Mouse (Mus musculus) left cerebral cortex, adult 8-10 months (tissue): Measurements from ENCODE around the gene Rai1. TPM values are rescaled to one million over a fixed set of nuclear protein-coding genes. Genes with fewer than 3 reads are reported as not detected.
A peak's percentile ranks its signal among the peaks of the same experiment; 100 is the strongest.

ENCODE experiments used
- DNase-seq, 2 experiments: peaks; one replicate each; pipeline ENCODE4 v3.0.0; 2022; ENCODE audit warnings: low spot score in 2 of 2
- total RNA-seq, 4 experiments: library from RNA; stranded (reverse); gene quantifications; 2 replicates each; pipeline ENCODE4 v1.2.4; 2022

The Rai1 gene
- total RNA-seq: 10 to 100 TPM; 69.5 to 78.3 (median 71.5) TPM

GRCm38 (mm10) chr11:60104810-60105592, at the start of gene Rai1:
Gene Rai1, plus strand, starts transcription at chr11:60105013.
- DNase-seq: peak; percentile 81 to 90

- no peak for DNase-seq
Measured at GRCm38 (mm10) chr11:60056520-60056919, 48.3 kb upstream of the Rai1 start.

- DNase-seq: peak in 1 of 2 experiments; percentile 52
Measured at GRCm38 (mm10) chr11:60057987-60058386, 46.8 kb upstream of the Rai1 start.

DNA sequence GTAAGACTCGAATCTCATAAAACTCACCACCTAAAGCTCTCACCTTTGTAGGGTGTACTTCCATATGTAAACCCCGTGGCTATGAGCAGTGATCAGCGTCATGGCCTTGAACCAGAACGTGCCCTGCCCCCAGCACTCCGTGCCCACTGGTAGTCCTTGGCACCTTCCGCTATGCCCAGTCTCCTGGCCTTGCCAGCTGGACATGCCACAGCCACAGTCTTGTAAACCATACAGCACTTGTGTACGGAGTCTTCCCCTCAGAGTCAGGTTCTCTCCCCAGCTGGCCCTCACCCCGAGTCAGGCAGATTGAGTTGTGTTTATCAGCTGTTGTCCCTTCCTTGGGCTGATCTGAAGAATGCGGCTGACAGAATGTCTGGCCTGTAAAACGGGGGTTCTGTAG, 46.4 kb upstream of the Rai1 start:
- no peak for DNase-seq

- DNase-seq: no peak
Measured at GRCm38 (mm10) chr11:60060026-60060425, 44.8 kb upstream of the Rai1 start.

- no peak for DNase-seq
Measured at GRCm38 (mm10) chr11:60061504-60062006, 43.3 kb upstream of the Rai1 start.

GRCm38 (mm10) chr11:60065267-60065666, 39.5 kb upstream of the Rai1 start:
- no peak for DNase-seq

DNA sequence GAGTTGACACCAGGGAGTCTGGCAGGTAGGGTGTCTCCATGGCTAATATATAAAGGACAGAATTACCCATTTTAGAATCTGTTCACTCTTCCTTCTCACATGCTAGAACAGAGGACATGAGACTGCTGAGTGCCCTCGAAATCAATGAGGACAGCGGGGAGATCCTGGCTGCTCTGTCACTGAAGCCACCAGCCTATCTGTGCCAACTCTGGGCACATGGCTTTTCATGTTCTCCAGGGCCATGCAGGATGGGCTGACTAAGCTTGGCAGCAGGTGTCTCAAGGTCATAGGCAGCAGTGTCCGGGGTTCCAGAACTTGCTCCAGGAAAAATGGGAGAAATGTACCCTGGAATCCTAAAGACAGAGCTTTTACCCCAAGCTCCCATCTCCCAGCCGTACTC, 37.2 kb upstream of the Rai1 start:
- no peak for DNase-seq

GRCm38 (mm10) chr11:60068631-60069030, 36.2 kb upstream of the Rai1 start:
- DNase-seq: no peak

GRCm38 (mm10) chr11:60070599-60070998, 34.2 kb upstream of the Rai1 start:
- no peak for DNase-seq

GRCm38 (mm10) chr11:60071221-60071620, 33.6 kb upstream of the Rai1 start:
- DNase-seq: no peak

DNA sequence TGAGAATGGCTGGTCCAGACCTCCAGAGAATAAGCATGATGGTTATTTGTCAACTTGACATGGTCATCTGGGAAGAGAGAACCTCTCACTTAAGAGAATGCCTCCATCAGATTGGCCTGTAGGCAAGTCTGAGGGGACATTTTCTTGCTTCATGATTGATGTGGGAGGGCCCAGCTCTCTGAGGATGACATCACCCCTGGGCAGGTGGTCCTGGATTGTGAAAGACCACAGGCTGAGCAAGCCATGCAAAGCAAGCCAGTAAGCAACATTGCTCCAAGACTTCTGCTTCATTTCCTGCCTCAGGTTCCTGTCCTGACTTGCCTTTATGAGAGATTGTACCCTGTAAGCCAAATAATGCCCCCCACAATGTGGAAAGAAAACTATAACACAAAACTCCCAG, 31.7 kb upstream of the Rai1 start:
- DNase-seq: no peak

DNA sequence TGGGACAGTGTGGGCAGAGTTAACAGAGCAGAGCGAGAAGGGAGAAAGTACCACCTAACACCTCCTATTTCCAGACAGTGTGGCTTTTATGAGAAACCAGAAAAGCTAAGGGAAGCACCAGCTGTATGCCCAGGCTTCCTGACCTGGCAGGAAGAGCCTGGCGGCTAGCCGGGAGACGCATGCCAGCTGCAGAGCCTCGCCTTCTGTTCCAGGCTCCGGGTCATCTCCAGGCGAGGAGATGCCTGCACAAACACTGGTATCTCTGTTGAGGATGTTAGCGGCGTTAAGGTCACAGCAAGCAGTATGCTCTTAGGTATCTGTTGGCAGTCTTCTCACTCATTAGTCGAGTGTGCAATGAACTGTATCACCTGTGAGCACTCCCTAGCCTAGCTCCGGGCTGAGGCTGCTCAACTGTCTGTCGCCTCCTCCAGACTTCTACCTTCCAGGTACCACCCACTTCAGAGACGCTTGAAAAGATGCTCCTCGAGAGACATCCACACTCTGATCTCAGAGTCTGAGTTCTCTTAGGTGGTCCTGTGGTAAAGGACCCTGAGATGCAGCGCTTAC, 30.8 kb upstream of the Rai1 start:
- DNase-seq: no peak

DNA sequence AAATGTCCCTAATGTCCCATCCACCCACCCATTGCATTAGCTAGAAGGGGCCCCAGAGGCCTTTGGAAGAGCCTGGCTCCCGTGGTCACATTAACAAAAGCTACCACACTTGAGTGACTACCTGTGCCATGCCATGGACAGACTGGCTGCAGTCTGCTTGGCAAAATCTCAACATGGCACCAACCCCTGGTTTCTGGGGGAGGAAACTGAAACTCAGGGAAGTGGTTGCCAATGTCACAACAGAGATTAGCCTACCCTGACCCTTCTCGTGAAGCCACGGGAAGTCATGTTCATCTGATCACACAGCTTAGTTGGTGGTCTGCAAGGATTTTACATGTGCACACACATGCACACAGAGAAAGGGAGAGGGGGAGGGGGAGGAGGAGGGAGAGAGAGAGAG, 28.6 kb upstream of the Rai1 start:
- no peak for DNase-seq

DNA sequence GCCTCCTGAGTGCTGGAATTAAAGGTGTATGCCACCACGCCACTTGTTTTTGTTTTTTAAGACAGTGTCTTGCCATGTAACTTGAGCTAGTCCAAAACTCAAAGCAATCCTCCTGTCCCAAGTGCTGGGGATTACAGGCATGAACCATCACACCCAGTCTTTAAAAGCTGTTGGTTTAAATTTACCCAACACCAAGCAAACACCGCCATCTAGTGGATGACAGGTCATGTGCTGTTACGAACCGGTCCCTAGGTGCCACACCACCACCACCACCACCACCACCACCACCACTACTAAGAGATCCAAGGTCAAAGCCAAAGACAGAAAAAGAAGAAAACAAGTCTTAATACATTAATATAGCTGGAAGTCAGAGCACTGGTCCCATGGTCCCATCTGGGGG, 28.0 kb upstream of the Rai1 start:
- peak in 1 of 2 experiments; percentile 46 for DNase-seq

DNA sequence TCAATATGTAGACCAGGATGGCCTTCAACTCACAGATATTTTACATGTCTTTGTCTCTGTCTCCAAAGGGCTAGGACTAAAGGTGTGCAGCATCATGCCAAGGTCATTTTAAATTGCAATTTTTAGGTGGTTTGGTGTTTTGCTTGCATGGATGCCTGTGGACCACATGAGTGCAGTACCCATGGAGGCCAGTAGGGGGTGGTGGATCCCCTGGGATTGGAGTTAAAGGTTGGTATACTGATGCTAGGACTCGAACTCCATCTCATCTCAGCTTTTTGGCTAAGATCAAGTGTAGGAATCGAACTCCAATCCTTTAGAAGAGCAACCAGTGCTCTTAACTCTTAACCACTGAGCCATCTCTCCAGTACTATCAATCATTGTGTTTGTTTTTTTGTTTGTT, 20.2 kb upstream of the Rai1 start:
- DNase-seq: no peak

- no peak for DNase-seq
Measured at GRCm38 (mm10) chr11:60086676-60087075, 18.1 kb upstream of the Rai1 start.

GRCm38 (mm10) chr11:60088947-60089346, 15.9 kb upstream of the Rai1 start:
- peak in 1 of 2 experiments; percentile 73 for DNase-seq

DNA sequence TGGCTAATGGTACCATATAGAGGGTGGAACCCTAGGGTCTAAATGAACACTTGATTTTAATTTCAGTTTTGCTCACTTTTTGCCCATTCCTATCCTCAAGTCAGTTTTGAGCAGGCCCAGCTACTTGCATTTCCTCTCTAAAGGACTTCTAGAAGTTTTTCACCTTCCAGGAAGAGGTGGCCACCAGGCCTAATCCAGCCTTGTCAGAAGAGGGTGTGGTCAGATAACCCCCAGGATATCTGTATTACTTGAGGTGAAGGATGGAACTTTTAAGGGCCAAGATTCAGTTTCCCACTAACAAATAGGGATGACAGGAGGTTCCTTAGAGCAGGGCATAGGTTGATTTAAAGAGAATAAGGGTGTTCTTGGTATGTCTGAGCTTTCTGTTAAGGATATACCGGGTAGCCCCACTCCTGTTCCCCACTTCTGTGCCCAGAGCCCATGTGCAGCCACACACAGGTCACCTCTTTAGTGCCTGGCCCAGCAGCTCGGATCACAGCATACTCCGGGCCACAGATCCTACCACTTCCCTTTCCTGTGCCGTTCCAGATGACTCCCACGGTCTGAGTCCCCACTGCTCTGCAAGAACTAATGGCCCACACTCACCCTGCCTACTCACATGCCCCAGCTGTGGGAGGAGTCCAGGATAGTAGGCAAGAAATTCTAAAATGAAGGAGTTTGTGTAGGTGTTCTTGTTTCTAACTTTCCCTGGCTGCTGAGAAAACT, 14.0 kb upstream of the Rai1 start:
- no peak for DNase-seq

DNA sequence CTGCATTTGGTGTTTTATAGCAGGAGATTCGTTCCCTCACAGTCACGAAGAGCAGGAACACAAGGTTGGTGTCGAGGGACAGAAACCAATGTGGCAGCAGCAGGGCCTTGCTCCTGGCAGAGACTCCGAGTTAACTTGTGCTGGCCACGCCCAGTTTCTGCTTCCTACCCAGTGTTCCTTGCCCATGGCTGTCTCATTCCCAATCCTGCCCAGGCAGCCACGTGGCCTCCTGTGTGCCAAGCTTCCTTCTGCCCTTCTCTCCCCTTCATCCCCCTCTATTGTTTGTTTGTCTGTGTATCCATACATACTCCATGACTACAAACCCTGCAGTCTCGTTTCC, 13.4 kb upstream of the Rai1 start:
- no peak for DNase-seq

- DNase-seq: no peak
Measured at GRCm38 (mm10) chr11:60093227-60093626, 11.6 kb upstream of the Rai1 start.

DNA sequence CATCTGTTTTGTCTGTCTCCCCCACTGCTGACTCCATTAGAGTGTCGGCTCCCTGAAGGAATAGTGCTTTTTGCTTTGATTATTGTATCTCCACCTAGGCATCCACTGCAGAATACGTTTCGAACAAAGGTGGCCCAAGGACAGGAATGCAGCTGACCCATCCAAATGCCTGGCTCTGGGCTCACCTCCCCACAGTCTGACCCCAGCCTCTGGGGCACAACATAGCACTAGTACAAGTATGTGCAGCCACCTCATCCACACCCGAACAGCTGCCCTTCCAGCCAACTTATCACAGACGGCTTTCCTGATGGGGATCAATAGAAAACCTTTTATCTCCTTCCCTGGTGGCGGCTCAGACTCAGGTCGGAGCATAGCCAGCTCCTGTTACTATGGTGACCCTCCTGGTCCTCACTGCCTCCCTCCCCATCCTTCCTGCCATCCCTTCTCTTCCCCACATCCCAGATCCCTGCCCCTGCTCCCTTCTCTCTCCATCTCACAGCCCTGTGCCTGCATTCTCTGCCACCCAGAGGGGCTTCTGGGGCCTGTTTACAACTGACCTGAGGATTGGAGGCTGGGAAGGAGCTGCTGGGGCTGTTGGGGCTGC, 10.7 kb upstream of the Rai1 start:
- no peak for DNase-seq
